ENCODE assay signal across 8 mouse cellular contexts in the genomic region with DNA sequence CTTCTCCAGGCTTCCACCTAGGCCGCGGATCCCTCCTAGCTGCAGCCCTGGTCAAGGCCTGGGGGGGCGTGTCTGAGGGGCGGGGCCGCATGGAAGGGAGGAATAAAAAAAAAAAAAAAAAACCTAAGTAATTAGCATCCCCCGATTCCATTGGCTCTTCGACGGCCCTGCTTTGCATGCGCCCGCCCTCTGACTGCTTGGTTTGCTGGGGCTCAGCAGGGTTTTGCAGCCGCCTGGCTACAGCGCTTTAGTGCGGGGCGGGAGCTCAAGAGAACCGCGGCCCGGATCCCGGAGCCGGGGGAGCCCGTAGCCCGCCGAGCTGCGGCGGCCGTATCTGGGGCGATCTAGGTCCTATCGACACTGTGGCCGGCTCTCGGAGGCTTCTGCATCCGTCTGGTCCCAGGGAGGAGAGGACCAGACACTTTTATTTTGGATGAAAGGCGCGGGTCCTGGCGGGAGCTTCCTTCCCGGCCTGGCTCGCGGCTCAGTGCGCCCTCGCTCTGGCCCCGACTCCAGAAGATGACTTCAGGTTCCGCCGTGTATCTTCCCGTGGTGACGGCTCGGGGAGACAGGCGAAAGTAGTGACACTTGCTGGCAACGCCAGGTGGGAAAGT. TPM values are rescaled to one million over a fixed set of nuclear protein-coding genes. Genes with fewer than 3 reads are reported as not detected.
DNase-seq lines count a peak whose midpoint lies in the region; ATAC-seq and TF ChIP-seq lines count a peak whose summit lies in the region.

Btbd11 (plus strand) TSS at position 210 of the 614 bp plus-strand sequence.

- under 1% methylated on average over 46 of the region's 46 CpGs for WGBS in heart, embryonic 14.5 days
- 0% methylated on average over 45 of the region's 46 CpGs for WGBS in liver, embryonic 11.5 days

- peaks cover 8 to 10% of the 10 kb centered on the region in 2 experiments; a peak in 2 of 4 replicates for H3K4me1 ChIP-seq in heart, embryonic 14.5 days (ENCODE audit: control insufficient read depth in 2 of 2, insufficient read depth in 2 of 2, low read length in 2 of 2)
- no peaks in the 10 kb centered on the region for H3K4me1 ChIP-seq in liver, embryonic 11.5 days (replicated peaks; ENCODE audit: control insufficient read depth, insufficient read depth, low read length)

- TF ChIP-seq CTCF in brain, embryonic 14.5 days (IDR thresholded peaks at IDR 0.05; ENCODE audit: borderline replicate concordance, extremely low read depth, insufficient read depth, insufficient read length), result 0 out of 2 replicates have a peak, but pooled peaks have one; percentile 13

- DNase-seq in 3134 (ENCODE audit: extremely low read depth, insufficient read length, low spot score), result peak; percentile 91
- peak; percentile 98 for DNase-seq in brain, embryonic 14.5 days (ENCODE audit: low read depth)
- peak; percentile 75 for DNase-seq in fibroblast of lung, adult 2 months (ENCODE audit: low read depth)
- DNase-seq in kidney, postnatal 10 days, result peak; percentile 97
- peak; percentile 80 for DNase-seq in liver, embryonic 11.5 days (ENCODE audit: low spot score)
- peak; percentile 85 for DNase-seq in naive thymus-derived CD4-positive, alpha-beta T cell, adult 2 months (ENCODE audit: low read depth)
- peak; percentile 9 for DNase-seq in splenic B cell, adult 2 months (ENCODE audit: low read depth, low spot score)

- peak within 1 kb of the TSS; percentile 31 to 38; a peak in 3 of 4 replicates for H3K27ac ChIP-seq in heart, embryonic 14.5 days (replicated peaks in 1 of 2; ENCODE audit: control insufficient read depth in 1 of 2, insufficient read depth in 1 of 2, low read depth in 2 of 2, low read length in 2 of 2)
- no peak within 1 kb of the TSS for H3K27ac ChIP-seq in liver, embryonic 11.5 days (ENCODE audit: low read depth, low read length)

- peak within 1 kb of the TSS; percentile 69 for H3K9ac ChIP-seq in heart, embryonic 14.5 days (ENCODE audit: low read length)
- H3K9ac ChIP-seq in liver, embryonic 11.5 days (ENCODE audit: low read depth, low read length), result peak within 1 kb of the TSS; percentile 34

- peak; percentile 82 for TF ChIP-seq POLR2A in brain, embryonic 14.5 days (IDR thresholded peaks at IDR 0.05; ENCODE audit: borderline replicate concordance, extremely low read depth, insufficient read depth, insufficient read length, poor library complexity, severe bottlenecking)

- peak within 1 kb of the TSS; percentile 57 to 59 for H3K4me3 ChIP-seq in heart, embryonic 14.5 days (ENCODE audit: control insufficient read depth in 1 of 2, insufficient read depth in 1 of 2, low read depth in 1 of 2, low read length in 2 of 2)
- peak within 1 kb of the TSS; percentile 53 for H3K4me3 ChIP-seq in liver, embryonic 11.5 days (ENCODE audit: low read depth, low read length)

- no peaks in the 10 kb centered on the region for H3K9me3 ChIP-seq in heart, embryonic 14.5 days (ENCODE audit: control insufficient read depth, low read length)
- no peaks in the 10 kb centered on the region for H3K9me3 ChIP-seq in liver, embryonic 11.5 days (ENCODE audit: control insufficient read depth, low read length)

- peak; percentile 91 for ATAC-seq in heart, embryonic 14.5 days (ENCODE audit: insufficient number of reproducible peaks, insufficient read depth, low FRiP score, low read depth)
- peak; percentile 91 for ATAC-seq in liver, embryonic 11.5 days (replicated peaks; ENCODE audit: low FRiP score)

- peaks cover 21% of the 10 kb centered on the region for H3K27me3 ChIP-seq in heart, embryonic 14.5 days (ENCODE audit: control insufficient read depth, insufficient read depth, low read length)
- peaks cover 29% of the 10 kb centered on the region for H3K27me3 ChIP-seq in liver, embryonic 11.5 days (replicated peaks; ENCODE audit: control insufficient read depth, insufficient read depth, low read length)
- no peaks in the 10 kb centered on the region for H3K27me3 ChIP-seq in splenic B cell, adult 2 months (ENCODE audit: control insufficient read depth, insufficient read depth, low read length, poor library complexity, severe bottlenecking)

- H3K4me2 ChIP-seq in heart, embryonic 14.5 days (ENCODE audit: low read length), result peak within 1 kb of the TSS; percentile 100
- H3K4me2 ChIP-seq in liver, embryonic 11.5 days, result peak within 1 kb of the TSS; percentile 90

- H3K36me3 ChIP-seq in heart, embryonic 14.5 days (ENCODE audit: control insufficient read depth, insufficient read depth, low read length), result no peaks in the 10 kb centered on the region
- no peaks in the 10 kb centered on the region for H3K36me3 ChIP-seq in liver, embryonic 11.5 days (ENCODE audit: control insufficient read depth, insufficient read depth, low read length)
- no peaks in the 10 kb centered on the region for H3K36me3 ChIP-seq in splenic B cell, adult 2 months (ENCODE audit: control insufficient read depth, insufficient read depth, low read length, poor library complexity, severe bottlenecking)

RNA-seq across cellular contexts. Expression of gene Btbd11, which starts in this region (rescaled TPM):
- 16.4 and 24.5 TPM in 2 replicates for polyA plus RNA-seq in brain, embryonic 14.5 days (2012; rRNA removed)
- 0.73 and 0.74 TPM in 2 replicates for polyA plus RNA-seq in heart, embryonic 14.5 days (2014; fragmentation: Nextera tagmentation; extraction: Ambion mirVana)
- polyA plus RNA-seq in liver, embryonic 11.5 days (2014; fragmentation: Nextera tagmentation; extraction: Ambion mirVana), result 0.51 and 0.88 TPM in 2 replicates

Comparison
In these comparisons a context has a peak if more than half of its experiments do, and no peak if none do; other contexts are left out.
1. Peak in ATAC-seq, H3K4me3 ChIP-seq, H3K27ac ChIP-seq, H3K9ac ChIP-seq and H3K4me2 ChIP-seq in heart, embryonic 14.5 days; RNA of the gene not detected or under 1 TPM.
2. Peak in DNase-seq, ATAC-seq, H3K4me3 ChIP-seq, H3K9ac ChIP-seq and H3K4me2 ChIP-seq in liver, embryonic 11.5 days; RNA of the gene not detected or under 1 TPM.
3. DNase-seq: peak in every context shown above with its lines; median percentile 98 in brain, embryonic 14.5 days; 97 in kidney, postnatal 10 days; 91 in 3134; 85 in naive thymus-derived CD4-positive, alpha-beta T cell, adult 2 months; 80 in liver, embryonic 11.5 days; 75 in fibroblast of lung, adult 2 months; 9 in splenic B cell, adult 2 months.